Mouse (Mus musculus) layer of hippocampus, postnatal 10 days (tissue): ENCODE results near the gene Ovgp1. TPM values are rescaled to one million over a fixed set of nuclear protein-coding genes. Genes with fewer than 3 reads are reported as not detected.
A peak's percentile ranks its signal among the peaks of the same experiment; 100 is the strongest.
"Not testable (repeated sequence)": the region's sequence is repeated elsewhere in the genome, so short reads cannot be mapped to it uniquely, and the experiment has no call there.

ENCODE experiments used
- DNase-seq, 2 experiments: peaks; one replicate each; pipeline ENCODE4 v3.0.0; 2021; ENCODE audit warnings: low spot score in 2 of 2
- long read RNA-seq: library from polyadenylated mRNA; stranded (forward); transcript quantifications from one replicate; pipeline ENCODE4 v2.0.0, GENCODE M21; 2023
- total RNA-seq, 2 experiments: library from RNA; stranded (reverse); gene quantifications; 2 replicates each; pipeline ENCODE4 v1.2.3; 2021

Gene Ovgp1
- total RNA-seq, result 1 to 10 TPM; 2.2 to 2.5 TPM
- long read RNA-seq, partial matches to known transcripts, result 1 of 1 reads
- long read RNA-seq, other reads (novel, unspliced or antisense), result 0 of 1 reads

- no peak for DNase-seq
Measured at GRCm38 (mm10) chr3:105973411-105973810, at the start of gene Ovgp1. TSS of gene Ovgp1 (plus strand) at chr3:105973711.

- DNase-seq, result no peak
Measured at GRCm38 (mm10) chr3:105924616-105925015, 48.9 kb upstream of the Ovgp1 start.

- no peak for DNase-seq
Measured at GRCm38 (mm10) chr3:105927561-105928194, 45.8 kb upstream of the Ovgp1 start.

GRCm38 (mm10) chr3:105928195-105928569 is 45.3 kb upstream of the Ovgp1 start:
- DNase-seq, result no peak

- DNase-seq, result no peak
Measured at GRCm38 (mm10) chr3:105928781-105929180, 44.7 kb upstream of the Ovgp1 start.

- DNase-seq, result no peak
Measured at GRCm38 (mm10) chr3:105929821-105930220, 43.7 kb upstream of the Ovgp1 start.

GRCm38 (mm10) chr3:105931095-105931494 is 42.4 kb upstream of the Ovgp1 start:
- no peak for DNase-seq

- DNase-seq, result no peak
Measured at GRCm38 (mm10) chr3:105932240-105933071, 41.1 kb upstream of the Ovgp1 start, which contains the start of gene I830077J02Rik. TSS of gene I830077J02Rik (minus strand) at chr3:105932664.

- no peak for DNase-seq
Measured at GRCm38 (mm10) chr3:105933926-105934325, 39.6 kb upstream of the Ovgp1 start.

- peak in 1 of 2 experiments; percentile 37 for DNase-seq
Measured at GRCm38 (mm10) chr3:105935033-105935432, 38.5 kb upstream of the Ovgp1 start.

- no peak for DNase-seq
Measured at GRCm38 (mm10) chr3:105936111-105936510, 37.4 kb upstream of the Ovgp1 start.

GRCm38 (mm10) chr3:105951348-105951747 is 22.2 kb upstream of the Ovgp1 start:
- DNase-seq, result no peak

GRCm38 (mm10) chr3:105957235-105957634 is 16.3 kb upstream of the Ovgp1 start:
- no peak for DNase-seq

GRCm38 (mm10) chr3:105958204-105958603 is 15.3 kb upstream of the Ovgp1 start:
- DNase-seq, result no peak

- peak; percentile 92 to 96 for DNase-seq
Measured at GRCm38 (mm10) chr3:105958974-105959580, 14.4 kb upstream of the Ovgp1 start, which contains the start of gene Wdr77. TSS of gene Wdr77 (plus strand) at chr3:105959369.

GRCm38 (mm10) chr3:105959585-105959984 is 13.9 kb upstream of the Ovgp1 start:
- no peak for DNase-seq

- DNase-seq, result no peak
Measured at GRCm38 (mm10) chr3:105959999-105960398, 13.5 kb upstream of the Ovgp1 start, which contains the start of gene Atp5f1. TSS of gene Atp5f1 (minus strand) at chr3:105960099.

- no peak for DNase-seq
Measured at GRCm38 (mm10) chr3:105960700-105961099, 12.8 kb upstream of the Ovgp1 start.

GRCm38 (mm10) chr3:105971831-105972446 is 1.6 kb upstream of the Ovgp1 start:
- no peak for DNase-seq

- DNase-seq, result no peak
Measured at GRCm38 (mm10) chr3:105974174-105974573, 663 bp downstream of the Ovgp1 start.

- DNase-seq, result not testable (repeated sequence)
Measured at GRCm38 (mm10) chr3:105989611-105990010, 16.1 kb downstream of the Ovgp1 start.
